Mouse (Mus musculus) stomach, embryonic 14.5 days (tissue): ENCODE results near the gene Ipo4. TPM values are rescaled to one million over a fixed set of nuclear protein-coding genes. Genes with fewer than 3 reads are reported as not detected.

Experiments used
- ATAC-seq: fragments of 200-750 bp; cut with Nextera tagmentation; 2 replicates; pipeline ENCODE4 v1.8.0; 2017; ENCODE audit warnings: low read depth, moderate TSS enrichment; ENCODE audit not compliant: insufficient number of reproducible peaks, insufficient read depth, low FRiP score
- H3K27ac ChIP-seq: fragments of 300-500 bp; sonication (generic); 2 replicates; pipeline ENCODE4 v1.5.1; 2014; ENCODE audit warnings: mild to moderate bottlenecking, low read length, moderate library complexity, mixed read lengths
- H3K27me3 ChIP-seq: fragments of 300-500 bp; sonication (generic); 2 replicates; pipeline ENCODE4 v1.6.1; 2014; ENCODE audit warnings: low read length, control low read depth, mixed read lengths; ENCODE audit not compliant: control insufficient read depth, insufficient read depth
- H3K36me3 ChIP-seq: fragments of 300-500 bp; sonication (generic); 2 replicates; pipeline ENCODE4 v1.6.1; 2014; ENCODE audit warnings: mild to moderate bottlenecking, control low read depth, low read length, moderate library complexity, mixed read lengths; ENCODE audit not compliant: control insufficient read depth, insufficient read depth
- H3K4me1 ChIP-seq: fragments of 300-500 bp; sonication (generic); 2 replicates; pipeline ENCODE4 v1.6.1; 2014; ENCODE audit warnings: low read length, control low read depth, mixed read lengths; ENCODE audit not compliant: control insufficient read depth, insufficient read depth
- H3K4me2 ChIP-seq: fragments of 300-500 bp; sonication (generic); replicated peaks from 2 replicates; pipeline ENCODE4 v1.6.1; 2014; ENCODE audit warnings: low read depth, low read length, control low read depth
- H3K4me3 ChIP-seq: fragments of 300-500 bp; sonication (generic); 2 replicates; pipeline ENCODE4 v1.5.1; 2014; ENCODE audit warnings: low read depth, low read length, control low read depth
- H3K9ac ChIP-seq: fragments of 300-500 bp; sonication (generic); replicated peaks from 2 replicates; pipeline ENCODE4 v1.6.1; 2014; ENCODE audit warnings: low read depth, mild to moderate bottlenecking, control low read depth, low read length, moderate library complexity, mixed read lengths
- H3K9me3 ChIP-seq: fragments of 300-500 bp; sonication (generic); 2 replicates; pipeline ENCODE4 v1.6.1; 2016; ENCODE audit warnings: low read depth, low read length, control low read depth; ENCODE audit not compliant: control insufficient read depth
- WGBS: fragments of 180-500 bp; shearing (Covaris S2); extraction: QIAGEN DNeasy Blood & Tissue Kit; methylation state at CpG from one replicate; pipeline ENCODE4 v1.1.7; 2014; 5-methylcytosine and 5-hydroxymethylcytosine counted together
- polyA plus RNA-seq: library from polyadenylated mRNA; unstranded; fragments of >200 nt; fragmentation: Nextera tagmentation; extraction: Ambion mirVana; gene quantifications from 2 replicates; pipeline ENCODE4 v1.2.1, GENCODE M21; 2014

Gene Ipo4
- polyA plus RNA-seq, 1 experiment from 2014 or later = 93.6 TPM

GRCm38 (mm10) chr14:55603633-55604576 lies 31.9 kb downstream of the Ipo4 start:
- Histone ChIP-seq H3K36me3 (peaks cover 56% of the 10 kb centered on the region), H3K9ac (0 out of 2 replicates have a peak overlapping the region, but pooled peaks have one; percentile 11), H3K4me3 (peak overlapping the region; percentile 29), H3K27me3 (no peaks in the 10 kb centered on the region), H3K9me3 (no peaks in the 10 kb centered on the region), H3K4me2 (peak overlapping the region; percentile 49), H3K27ac (peak overlapping the region; percentile 79), H3K4me1 (peaks cover 10% of the 10 kb centered on the region; the same call in 1 of the 2 replicates)
- ATAC-seq = peak; percentile 93
- WGBS = 12% methylated on average over 19 of the region's 19 CpGs

GRCm38 (mm10) chr14:55603271-55603632 lies 32.5 kb downstream of the Ipo4 start, which contains the start of gene Irf9:
Irf9 (plus strand) TSS chr14:55603571.
- peaks cover 10% of the 10 kb centered on the region; the same call in 1 of the 2 replicates for H3K4me1 ChIP-seq
- ATAC-seq = no peak
- H3K4me3 ChIP-seq = peak within 1 kb of the TSS; percentile 29
- 87% methylated on average over 7 of the region's 7 CpGs for WGBS
- peak within 1 kb of the TSS; percentile 49 for H3K4me2 ChIP-seq
- H3K27ac ChIP-seq = peak within 1 kb of the TSS; percentile 79
- 0 out of 2 replicates have a peak within 1 kb of the TSS, but pooled peaks have one; percentile 11 for H3K9ac ChIP-seq
- no peaks in the 10 kb centered on the region for H3K9me3 ChIP-seq
- H3K27me3 ChIP-seq = no peaks in the 10 kb centered on the region
- H3K36me3 ChIP-seq = peaks cover 59% of the 10 kb centered on the region

GRCm38 (mm10) chr14:55598521-55599390 lies 37.0 kb downstream of the Ipo4 start:
- Histone ChIP-seq H3K27me3 (no peaks in the 10 kb centered on the region), H3K36me3 (peaks cover 71% of the 10 kb centered on the region), H3K27ac (no peak overlapping the region), H3K9me3 (no peaks in the 10 kb centered on the region), H3K4me3 (no peak overlapping the region), H3K4me1 (peaks cover 6% of the 10 kb centered on the region; the same call in 1 of the 2 replicates), H3K4me2 (no peak overlapping the region), H3K9ac (no peak overlapping the region)
- no peak for ATAC-seq
- 95% methylated on average over 21 of the region's 21 CpGs for WGBS

- H3K27ac ChIP-seq = no peak overlapping the region
- H3K36me3 ChIP-seq = peaks cover 51% of the 10 kb centered on the region
- H3K9me3 ChIP-seq = no peaks in the 10 kb centered on the region
- no peak overlapping the region for H3K4me2 ChIP-seq
- H3K27me3 ChIP-seq = no peaks in the 10 kb centered on the region
- H3K4me1 ChIP-seq = peaks cover 14% of the 10 kb centered on the region
- no peak overlapping the region for H3K4me3 ChIP-seq
- no peak for ATAC-seq
- WGBS = 86% methylated on average over 13 of the region's 13 CpGs
- H3K9ac ChIP-seq = no peak overlapping the region
Observed at GRCm38 (mm10) chr14:55596036-55596690, 39.6 kb downstream of the Ipo4 start.

- ATAC-seq = no peak
- Histone ChIP-seq H3K27ac (peak overlapping the region; percentile 71; the same call in 1 of the 2 replicates), H3K4me3 (peak overlapping the region; percentile 86), H3K4me2 (peak overlapping the region; percentile 96), H3K27me3 (no peaks in the 10 kb centered on the region), H3K4me1 (peaks cover 18% of the 10 kb centered on the region), H3K9me3 (no peaks in the 10 kb centered on the region), H3K36me3 (peaks cover 31% of the 10 kb centered on the region), H3K9ac (peak overlapping the region; percentile 78)
- 5% methylated on average over 16 of the region's 16 CpGs for WGBS
Observed at GRCm38 (mm10) chr14:55592226-55592625, 43.5 kb downstream of the Ipo4 start.

- peak; percentile 90 for ATAC-seq
- Histone ChIP-seq H3K4me3 (peak within 1 kb of the TSS; percentile 86), H3K27me3 (no peaks in the 10 kb centered on the region), H3K9me3 (no peaks in the 10 kb centered on the region), H3K4me1 (peaks cover 18% of the 10 kb centered on the region), H3K9ac (peak within 1 kb of the TSS; percentile 78), H3K4me2 (peak within 1 kb of the TSS; percentile 96), H3K27ac (peak within 1 kb of the TSS; percentile 90), H3K36me3 (peaks cover 23% of the 10 kb centered on the region)
- WGBS = 0% methylated on average over 33 of the region's 33 CpGs
Observed at GRCm38 (mm10) chr14:55591331-55591891, 44.3 kb downstream of the Ipo4 start, which contains the start of gene Rnf31. Rnf31 (plus strand) TSS chr14:55591708.

- peaks cover 18% of the 10 kb centered on the region for H3K4me1 ChIP-seq
- H3K9ac ChIP-seq = peak within 1 kb of the TSS; percentile 78
- peak within 1 kb of the TSS; percentile 86 for H3K4me3 ChIP-seq
- peaks cover 18% of the 10 kb centered on the region for H3K36me3 ChIP-seq
- under 1% methylated on average over 22 of the region's 22 CpGs for WGBS
- H3K27ac ChIP-seq = peak within 1 kb of the TSS; percentile 90
- no peaks in the 10 kb centered on the region for H3K27me3 ChIP-seq
- ATAC-seq = peak; percentile 96
- peak within 1 kb of the TSS; percentile 96 for H3K4me2 ChIP-seq
- H3K9me3 ChIP-seq = no peaks in the 10 kb centered on the region
Observed at GRCm38 (mm10) chr14:55590748-55591330, 44.9 kb downstream of the Ipo4 start, which contains the start of gene Psme2. Psme2 (minus strand) TSS chr14:55591113.
